Mouse (Mus musculus) midbrain, embryonic 13.5 days (tissue): Measurements from ENCODE around the gene Flvcr2. TPM values are rescaled to one million over a fixed set of nuclear protein-coding genes. Genes with fewer than 3 reads are reported as not detected.

ENCODE experiments used
- ATAC-seq: fragments of 200-750 bp; cut with Nextera tagmentation; 2 replicates; pipeline ENCODE4 v1.8.0; 2017; ENCODE audit warnings: mild to moderate bottlenecking, moderate TSS enrichment, moderate library complexity
- H3K27ac ChIP-seq: fragments of 300-500 bp; sonication (generic); 2 replicates; pipeline ENCODE4 v1.5.1; 2015; ENCODE audit warnings: inconsistent platforms, mild to moderate bottlenecking, moderate library complexity
- H3K27me3 ChIP-seq: fragments of 300-500 bp; sonication (generic); 2 replicates; pipeline ENCODE4 v1.6.1; 2015; ENCODE audit warnings: mild to moderate bottlenecking, inconsistent platforms
- H3K36me3 ChIP-seq: fragments of 300-500 bp; sonication (generic); 2 replicates; pipeline ENCODE4 v1.6.1; 2015; ENCODE audit warnings: mild to moderate bottlenecking, inconsistent platforms
- H3K4me1 ChIP-seq: fragments of 300-500 bp; sonication (generic); replicated peaks from 2 replicates; pipeline ENCODE4 v1.6.1; 2015; ENCODE audit warnings: inconsistent platforms
- H3K4me2 ChIP-seq: fragments of 300-500 bp; sonication (generic); replicated peaks from 2 replicates; pipeline ENCODE4 v1.6.1; 2015; ENCODE audit warnings: moderate library complexity, mild to moderate bottlenecking, inconsistent platforms
- H3K4me3 ChIP-seq: fragments of 300-500 bp; sonication (generic); replicated peaks from 2 replicates; pipeline ENCODE4 v1.5.1; 2015; ENCODE audit warnings: mild to moderate bottlenecking, inconsistent platforms
- H3K9ac ChIP-seq: fragments of 300-500 bp; sonication (generic); replicated peaks from 2 replicates; pipeline ENCODE4 v1.6.1; 2015; ENCODE audit warnings: mild to moderate bottlenecking, inconsistent platforms
- H3K9me3 ChIP-seq: fragments of 300-500 bp; sonication (generic); 2 replicates; pipeline ENCODE4 v1.6.1; 2016; ENCODE audit warnings: mild to moderate bottlenecking, inconsistent platforms
- WGBS: fragments of 180-500 bp; shearing (Covaris S2); methylation state at CpG from one replicate; pipeline ENCODE4 v1.1.7; 2015; 5-methylcytosine and 5-hydroxymethylcytosine counted together
- microRNA-seq: library from miRNA; unstranded; fragments of <30 nt; microRNA quantifications from one replicate; pipeline ENCODE4, GENCODE M21; 2016
- polyA plus RNA-seq: library from polyadenylated mRNA; unstranded; fragments of >200 nt; fragmentation: Nextera tagmentation; extraction: Ambion mirVana; gene quantifications from 2 replicates; pipeline ENCODE4 v1.2.1, GENCODE M21; 2015

Gene Flvcr2
- polyA plus RNA-seq, 1 experiment from 2014 or later: 3.5 TPM

DNA sequence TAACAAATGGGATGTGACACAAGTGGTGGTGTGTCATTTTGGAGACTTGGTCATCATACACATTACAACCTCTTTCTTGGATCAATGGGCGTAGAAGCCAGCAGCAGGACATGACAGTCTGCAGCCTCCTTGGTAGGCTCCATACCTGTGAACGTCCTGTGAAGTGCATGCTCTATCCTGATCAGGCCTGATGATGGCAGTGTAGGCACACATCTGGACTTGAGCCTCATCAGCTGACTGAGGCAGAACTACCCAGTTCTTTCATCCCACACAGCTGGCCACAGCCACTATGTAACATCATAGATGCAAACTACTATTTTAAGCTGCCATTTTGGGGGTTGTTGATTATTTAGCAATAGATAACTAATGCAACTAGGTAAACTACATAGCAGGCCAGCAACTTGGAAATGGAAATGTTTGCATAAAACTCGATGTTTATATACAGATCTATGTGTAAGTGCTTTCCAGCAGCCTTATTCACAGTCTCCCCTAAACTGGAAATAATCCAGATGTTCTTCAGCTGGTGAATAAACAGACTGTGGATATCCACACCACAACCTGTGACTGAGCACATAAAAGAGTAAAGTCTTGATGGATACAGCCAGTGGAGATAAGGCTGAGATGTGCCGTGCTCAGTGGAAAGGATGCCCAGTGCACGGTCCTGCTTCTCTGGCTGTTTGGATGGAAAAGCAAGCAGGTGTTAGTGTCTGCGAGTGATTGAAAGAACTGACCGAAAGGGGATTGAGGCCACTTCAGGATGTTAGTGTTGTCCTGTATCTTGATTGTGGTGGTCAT is 102.0 kb downstream of the Flvcr2 start:
- no peak overlapping the region for H3K9ac ChIP-seq
- H3K27ac ChIP-seq: no peak overlapping the region
- WGBS: 86% methylated on average over 7 of the region's 7 CpGs
- no peaks in the 10 kb centered on the region for H3K9me3 ChIP-seq
- H3K4me1 ChIP-seq: no peaks in the 10 kb centered on the region
- no peaks in the 10 kb centered on the region for H3K27me3 ChIP-seq
- no peak for ATAC-seq
- H3K4me3 ChIP-seq: no peak overlapping the region
- peaks cover 33% of the 10 kb centered on the region for H3K36me3 ChIP-seq
- no peak overlapping the region for H3K4me2 ChIP-seq

DNA sequence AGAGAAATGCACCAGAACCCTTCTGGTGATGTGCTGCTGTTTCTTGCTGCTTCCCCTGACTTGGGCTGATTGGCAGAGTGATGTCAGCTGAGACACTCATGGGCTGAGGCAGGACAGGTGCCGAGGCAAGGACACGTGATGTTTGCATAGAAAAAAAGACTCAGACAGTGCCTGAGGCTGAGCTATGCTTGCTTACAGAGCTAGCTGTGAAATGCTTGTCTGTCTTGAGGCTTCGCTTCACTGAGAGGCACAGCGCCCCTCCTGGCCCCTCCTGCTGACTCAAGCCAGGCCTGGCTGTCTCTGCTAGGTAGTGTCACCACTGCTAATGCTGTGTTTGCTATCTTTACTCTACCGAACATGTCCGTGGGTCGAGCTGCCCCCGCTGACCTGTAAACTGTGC is 104.3 kb downstream of the Flvcr2 start:
- no peak overlapping the region for H3K9ac ChIP-seq
- H3K36me3 ChIP-seq: peaks cover 20% of the 10 kb centered on the region
- H3K27ac ChIP-seq: no peak overlapping the region
- H3K4me3 ChIP-seq: no peak overlapping the region
- no peak for ATAC-seq
- H3K9me3 ChIP-seq: no peaks in the 10 kb centered on the region
- H3K27me3 ChIP-seq: no peaks in the 10 kb centered on the region
- H3K4me1 ChIP-seq: no peaks in the 10 kb centered on the region
- 91% methylated on average over 8 of the region's 8 CpGs for WGBS
- H3K4me2 ChIP-seq: no peak overlapping the region

DNA sequence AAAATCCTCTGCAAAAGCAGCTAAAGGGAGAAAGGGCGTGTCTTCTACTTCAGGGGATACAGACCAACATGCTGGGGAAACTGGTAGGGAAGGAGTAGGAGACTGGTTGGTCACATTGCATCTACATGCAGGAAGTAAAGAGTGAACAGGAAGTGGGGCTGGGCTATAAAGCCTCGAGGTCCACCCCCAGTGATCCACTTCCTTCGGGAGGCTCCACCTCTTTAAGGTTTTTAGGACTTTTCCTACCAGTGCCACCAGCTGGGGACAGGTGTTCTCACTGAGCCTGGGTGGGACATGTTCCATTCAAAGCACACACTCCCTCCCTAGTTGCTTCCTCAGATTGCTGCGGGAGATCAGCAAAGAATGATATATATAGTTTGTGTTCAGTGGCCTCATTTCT is 107.5 kb downstream of the Flvcr2 start:
- Histone ChIP-seq H3K4me2 (no peak overlapping the region), H3K9ac (no peak overlapping the region), H3K4me1 (no peaks in the 10 kb centered on the region), H3K27me3 (no peaks in the 10 kb centered on the region), H3K4me3 (no peak overlapping the region), H3K36me3 (peaks cover 12% of the 10 kb centered on the region), H3K9me3 (no peaks in the 10 kb centered on the region), H3K27ac (no peak overlapping the region)
- 94% methylated on average over 4 of the region's 4 CpGs for WGBS
- no peak for ATAC-seq

DNA sequence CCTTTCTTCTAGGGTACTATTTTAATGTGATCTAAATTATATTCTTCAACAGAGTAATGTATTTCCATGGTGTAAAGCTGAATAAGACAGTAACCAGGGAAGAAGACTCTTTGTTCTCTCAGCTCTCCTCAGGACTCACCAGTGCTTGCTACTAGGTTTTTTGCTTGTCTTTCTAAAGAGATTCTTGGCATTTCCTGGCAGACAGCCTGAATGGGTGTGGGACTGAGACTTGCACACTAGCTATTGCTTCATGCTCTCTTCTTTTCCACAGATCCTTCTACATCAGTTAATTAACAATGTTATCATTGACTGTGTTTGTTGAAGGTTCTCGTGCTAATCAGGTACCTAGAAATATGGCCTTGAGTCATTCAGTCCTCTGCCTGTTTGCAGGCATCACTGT is 107.9 kb downstream of the Flvcr2 start:
- H3K27me3 ChIP-seq: no peaks in the 10 kb centered on the region
- 89% methylated on average over 1 of the region's 1 CpGs for WGBS
- no peak overlapping the region for H3K9ac ChIP-seq
- no peak for ATAC-seq
- no peaks in the 10 kb centered on the region for H3K4me1 ChIP-seq
- no peaks in the 10 kb centered on the region for H3K9me3 ChIP-seq
- peaks cover 9% of the 10 kb centered on the region for H3K36me3 ChIP-seq
- H3K4me2 ChIP-seq: no peak overlapping the region
- no peak overlapping the region for H3K27ac ChIP-seq
- no peak overlapping the region for H3K4me3 ChIP-seq

DNA sequence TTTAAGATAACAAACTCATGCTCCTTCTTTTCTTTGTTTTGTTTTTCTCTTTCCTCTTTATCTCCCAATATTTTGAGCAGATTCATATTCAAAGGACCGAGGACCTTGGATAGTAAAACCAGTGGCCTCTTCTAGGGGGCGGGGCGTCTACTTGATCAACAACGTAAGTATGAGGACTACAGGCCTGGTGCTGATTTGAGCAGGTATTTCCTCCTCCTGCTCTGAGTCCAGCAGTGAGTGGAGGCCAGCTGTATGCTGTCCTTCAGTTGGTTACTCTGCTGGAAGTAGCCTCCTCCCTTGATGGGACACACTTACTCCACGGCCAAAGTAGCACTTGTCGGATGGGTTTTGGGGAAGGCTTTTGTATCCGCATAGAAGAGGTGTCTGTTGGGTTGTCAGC is 111.0 kb downstream of the Flvcr2 start:
- Histone ChIP-seq H3K9me3 (no peaks in the 10 kb centered on the region), H3K4me3 (no peak overlapping the region), H3K9ac (no peak overlapping the region), H3K27ac (no peak overlapping the region), H3K36me3 (no peaks in the 10 kb centered on the region), H3K4me1 (peaks cover 5% of the 10 kb centered on the region), H3K4me2 (no peak overlapping the region), H3K27me3 (no peaks in the 10 kb centered on the region)
- WGBS: 93% methylated on average over 7 of the region's 7 CpGs
- no peak for ATAC-seq

DNA sequence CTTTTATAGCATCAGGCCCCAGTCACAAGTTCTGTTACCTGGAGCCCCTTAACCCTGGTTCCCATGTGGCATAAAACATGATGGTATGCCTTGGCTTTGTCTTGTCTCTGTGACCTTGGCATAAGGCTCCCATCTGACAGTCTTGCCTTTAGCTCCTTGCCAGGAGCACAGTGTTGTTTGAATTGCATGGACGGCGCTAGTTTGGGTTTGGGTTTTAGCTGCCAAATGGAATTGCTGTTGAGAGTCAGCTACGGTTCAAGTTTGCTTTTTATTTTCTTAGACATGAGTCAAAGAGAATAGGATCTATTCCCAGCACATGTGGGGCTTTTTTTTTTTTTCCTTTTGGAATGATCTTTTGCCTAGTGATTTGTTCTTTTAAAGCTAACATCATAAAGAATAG is 112.8 kb downstream of the Flvcr2 start:
- no peak overlapping the region for H3K27ac ChIP-seq
- no peak overlapping the region for H3K4me2 ChIP-seq
- H3K9ac ChIP-seq: no peak overlapping the region
- H3K27me3 ChIP-seq: no peaks in the 10 kb centered on the region
- peaks cover 9% of the 10 kb centered on the region for H3K4me1 ChIP-seq
- H3K9me3 ChIP-seq: no peaks in the 10 kb centered on the region
- H3K36me3 ChIP-seq: peaks cover 7% of the 10 kb centered on the region; the same call in 1 of the 2 replicates
- H3K4me3 ChIP-seq: no peak overlapping the region
- WGBS: 88% methylated on average over 3 of the region's 3 CpGs
- ATAC-seq: no peak

DNA sequence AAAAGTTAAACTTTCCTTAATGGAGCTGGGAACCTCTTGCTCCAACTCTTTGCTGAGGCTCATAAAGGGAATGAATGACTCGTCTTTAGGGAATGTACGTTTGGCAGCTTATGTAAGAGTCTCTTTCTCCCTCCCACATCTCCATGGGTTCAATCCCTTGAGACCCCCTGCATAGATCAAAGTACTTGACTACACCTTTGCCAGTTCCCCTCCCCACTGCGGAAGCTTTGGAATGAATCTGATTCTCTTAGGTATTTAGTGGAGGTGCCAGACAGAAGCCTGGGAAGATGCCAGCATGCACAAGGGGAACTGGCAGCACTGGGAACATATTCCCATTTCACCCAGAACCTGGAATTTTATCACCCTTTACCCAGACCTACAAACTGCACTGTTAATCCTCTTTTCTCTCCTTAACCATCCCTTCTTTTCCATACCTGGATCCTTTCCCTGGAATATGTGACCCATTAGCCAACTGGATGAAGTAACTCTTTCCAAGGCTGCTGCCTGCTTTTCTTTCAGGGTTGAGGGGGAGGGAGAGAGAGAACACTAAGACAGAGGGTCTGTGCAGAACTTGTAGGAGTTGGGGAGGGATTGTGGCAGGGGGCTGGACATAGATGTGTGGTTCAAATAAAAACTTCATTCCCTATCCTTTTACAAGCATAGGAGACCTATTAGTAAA is 113.3 kb downstream of the Flvcr2 start:
- WGBS: 68% methylated on average over 3 of the region's 3 CpGs

DNA sequence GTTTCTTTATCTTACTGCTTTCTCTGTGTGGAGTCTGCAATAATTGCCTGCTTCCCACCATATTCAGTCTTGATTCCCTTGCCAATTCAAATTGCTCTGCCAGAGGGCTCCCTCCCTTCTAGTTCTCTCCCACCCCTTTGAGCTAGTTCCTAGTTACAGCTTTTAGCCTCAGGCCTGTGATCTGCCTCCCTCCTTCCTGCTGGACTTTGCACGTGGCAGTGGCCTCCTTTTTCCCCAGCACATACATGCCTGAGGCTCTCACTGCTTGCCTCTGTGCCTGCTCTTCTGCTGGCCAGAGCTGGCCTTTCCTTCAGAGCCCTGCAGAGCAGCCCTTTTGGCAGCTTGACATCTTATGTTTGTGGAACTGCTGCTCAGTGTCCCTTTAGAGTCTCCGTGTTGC is 116.2 kb downstream of the Flvcr2 start:
- Histone ChIP-seq H3K4me3 (no peak overlapping the region), H3K9ac (no peak overlapping the region), H3K4me1 (peaks cover 9% of the 10 kb centered on the region), H3K27me3 (no peaks in the 10 kb centered on the region), H3K9me3 (no peaks in the 10 kb centered on the region), H3K27ac (no peak overlapping the region), H3K36me3 (peaks cover 7% of the 10 kb centered on the region; the same call in 1 of the 2 replicates), H3K4me2 (no peak overlapping the region)
- ATAC-seq: 0 out of 2 replicates have a peak, but pooled peaks have one; percentile 30
- WGBS: 66% methylated on average over 2 of the region's 2 CpGs

More for the DNA sequence above, 113.3 kb downstream of the Flvcr2 start:
- no peaks in the 10 kb centered on the region for H3K27me3 ChIP-seq
- peaks cover 9% of the 10 kb centered on the region for H3K4me1 ChIP-seq
- H3K36me3 ChIP-seq: peaks cover 7% of the 10 kb centered on the region; the same call in 1 of the 2 replicates
- no peaks in the 10 kb centered on the region for H3K9me3 ChIP-seq
- no peak overlapping the region for H3K4me3 ChIP-seq
- ATAC-seq: no peak
- no peak overlapping the region for H3K9ac ChIP-seq
- H3K27ac ChIP-seq: no peak overlapping the region
- no peak overlapping the region for H3K4me2 ChIP-seq

Small RNAs within 50 kb of the gene (microRNA-seq; reads per million reads assigned to microRNA genes)
- not detected for gene Gm47285

Other genes with a start within 250 kb of the Flvcr2 start
- 0.24 and 0.34 TPM in 2 replicates for gene Jdp2, start 147.5 kb upstream of the Flvcr2 start, polyA plus RNA-seq
- 0.85 and 1.6 TPM in 2 replicates for gene Batf, start 59.9 kb upstream of the Flvcr2 start, polyA plus RNA-seq
- gene Erg28, start 78.0 kb downstream of the Flvcr2 start, polyA plus RNA-seq: 92.9 and 93.0 TPM in 2 replicates
- 13.6 and 14.0 TPM in 2 replicates for gene Ttll5, start 78.1 kb downstream of the Flvcr2 start, polyA plus RNA-seq